Mouse (Mus musculus) kidney, adult 18-20 months (tissue): ENCODE data around the gene Hmox2.
A peak's percentile ranks its signal among the peaks of the same experiment; 100 is the strongest.
"Not testable (repeated sequence)": the region's sequence is repeated elsewhere in the genome, so short reads cannot be mapped to it uniquely, and the experiment has no call there.

Source experiments
- DNase-seq: peaks from one replicate; pipeline ENCODE4 v3.0.0; 2021

Hmox2 gene

DNA sequence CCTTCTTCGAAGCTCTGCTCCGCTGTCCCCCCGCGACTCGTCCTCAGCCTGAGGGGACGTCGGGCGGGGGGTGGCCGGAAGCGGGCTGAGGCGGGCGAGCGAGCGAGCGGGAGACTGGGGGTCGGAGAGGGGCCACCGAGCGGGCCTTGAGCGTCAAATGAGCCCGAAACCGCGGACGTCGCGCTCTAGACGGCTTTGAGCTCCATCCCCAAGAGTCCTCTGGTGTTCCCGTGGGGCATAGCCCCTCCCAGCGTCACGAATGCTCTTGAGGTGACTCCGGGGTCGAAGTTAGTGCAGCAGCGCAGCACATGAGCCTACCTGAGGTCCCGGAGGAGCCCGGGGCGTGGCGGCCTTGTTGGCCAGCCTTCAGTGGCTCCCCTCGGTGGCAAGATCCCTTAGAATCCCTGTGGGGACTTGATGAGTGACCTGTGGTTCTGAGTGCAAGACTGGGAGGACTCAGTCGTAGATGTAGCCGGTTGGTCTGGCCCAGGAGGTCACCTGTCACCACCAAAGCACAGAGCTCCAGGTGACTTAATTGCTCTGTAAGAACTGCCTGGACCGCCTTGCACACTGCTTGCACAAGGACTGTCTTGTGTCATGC lies 467 bp downstream of the Hmox2 start:
- DNase-seq: peak; percentile 71

DNA sequence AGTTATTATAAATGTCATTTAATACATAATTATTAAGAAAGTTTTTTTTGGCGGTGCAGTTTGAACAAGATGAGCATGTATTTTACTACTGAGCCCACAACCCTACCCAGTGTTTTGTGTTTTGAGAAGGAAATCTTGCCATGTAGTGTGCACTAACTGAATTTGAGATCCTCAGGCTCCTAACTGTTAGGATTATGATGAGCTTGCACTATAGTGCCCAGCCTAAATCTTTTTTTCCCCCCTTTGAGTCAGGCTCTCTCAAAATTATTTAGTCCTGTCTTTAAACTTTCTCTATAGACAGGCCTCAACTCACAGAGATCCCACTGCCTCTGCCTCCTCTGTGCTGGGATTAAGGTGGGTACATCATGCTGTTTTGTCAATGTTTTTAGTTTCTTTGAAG lies 1.4 kb downstream of the Hmox2 start:
- DNase-seq: no peak

- DNase-seq: no peak
Measured at GRCm38 (mm10) chr16:4727963-4728362, 1.8 kb downstream of the Hmox2 start.

- DNase-seq: no peak
Measured at GRCm38 (mm10) chr16:4730776-4731358, 4.7 kb downstream of the Hmox2 start.

DNA sequence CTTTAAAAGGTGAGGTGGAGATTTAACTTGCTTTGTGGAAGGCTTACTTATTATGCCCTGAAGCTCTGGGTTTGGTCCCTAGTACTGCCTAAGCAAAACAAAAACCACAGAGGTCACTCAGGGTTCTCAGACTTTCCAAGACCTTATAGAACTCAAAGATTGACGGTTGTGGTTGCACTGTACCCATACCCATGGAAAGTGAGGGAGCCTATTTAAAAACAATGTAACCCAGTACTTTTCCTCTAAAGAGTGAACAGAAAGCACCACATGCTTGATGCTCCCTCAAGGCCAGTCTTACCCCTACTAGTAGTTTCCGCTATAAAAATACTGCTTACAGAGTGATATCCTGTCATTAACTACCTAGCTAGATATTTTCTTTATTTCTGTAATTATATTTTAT lies 10.1 kb downstream of the Hmox2 start:
- DNase-seq: no peak

DNA sequence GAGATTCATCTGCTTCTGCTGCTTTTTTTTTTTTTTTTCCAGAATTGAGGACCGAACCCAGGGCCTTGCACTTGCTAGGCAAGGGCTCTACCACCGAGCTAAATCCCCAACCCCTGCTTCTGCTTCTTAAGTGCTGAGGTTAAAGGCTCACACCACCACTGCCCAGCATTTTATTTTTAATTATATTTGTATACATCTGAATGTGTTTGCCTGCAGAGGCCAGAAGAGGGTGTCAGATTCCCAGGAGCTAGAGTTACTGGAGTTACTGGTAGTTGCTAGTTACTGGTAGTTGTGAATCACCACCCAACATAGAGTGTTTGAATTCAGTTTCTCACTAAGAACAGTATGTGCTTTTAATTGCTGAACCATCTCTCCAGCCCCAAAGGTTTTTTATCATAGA lies 13.8 kb downstream of the Hmox2 start:
- DNase-seq: no peak

DNA sequence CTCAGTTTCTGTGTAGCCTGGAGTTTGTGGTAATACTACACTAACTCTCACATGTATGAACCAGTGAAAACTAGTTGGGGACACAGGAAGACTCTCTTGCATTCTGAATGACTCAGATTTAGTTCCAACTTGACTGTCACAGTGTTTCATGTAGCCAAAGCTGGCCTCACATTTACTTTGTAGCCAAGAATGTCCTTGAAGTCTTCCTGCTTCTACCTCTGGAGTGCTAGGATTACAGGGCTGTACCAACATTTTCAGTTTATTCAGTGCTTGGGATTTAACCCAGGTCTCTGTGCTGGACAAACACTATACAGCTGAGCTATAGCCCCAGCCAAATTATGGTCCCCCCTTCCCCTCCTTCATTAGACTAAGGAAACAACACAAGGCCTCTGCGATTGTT lies 16.0 kb downstream of the Hmox2 start:
- DNase-seq: no peak

- DNase-seq: no peak
Measured at GRCm38 (mm10) chr16:4752155-4752554, 26.0 kb downstream of the Hmox2 start.

DNA sequence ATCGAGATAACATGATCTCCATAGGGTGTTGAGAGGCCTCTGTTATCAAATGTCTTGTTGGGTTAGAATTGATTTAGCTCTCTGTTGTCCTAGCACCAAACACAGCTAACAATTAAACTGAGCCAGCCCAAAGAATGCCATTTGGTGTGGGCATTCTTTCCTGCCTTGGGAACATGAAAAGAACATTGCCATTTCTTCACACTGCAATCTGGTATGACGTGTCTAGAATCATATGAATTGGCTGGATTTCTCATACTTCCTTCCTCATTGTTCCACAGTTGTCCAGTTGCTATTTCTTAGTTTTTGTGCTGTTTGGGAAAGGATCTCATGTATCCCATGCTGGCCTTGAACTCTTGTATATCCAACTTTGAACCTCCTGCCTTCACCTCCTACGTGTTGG lies 27.9 kb downstream of the Hmox2 start:
- DNase-seq: no peak

- not testable (repeated sequence) for DNase-seq
Measured at GRCm38 (mm10) chr16:4756660-4757335, 30.6 kb downstream of the Hmox2 start.

DNA sequence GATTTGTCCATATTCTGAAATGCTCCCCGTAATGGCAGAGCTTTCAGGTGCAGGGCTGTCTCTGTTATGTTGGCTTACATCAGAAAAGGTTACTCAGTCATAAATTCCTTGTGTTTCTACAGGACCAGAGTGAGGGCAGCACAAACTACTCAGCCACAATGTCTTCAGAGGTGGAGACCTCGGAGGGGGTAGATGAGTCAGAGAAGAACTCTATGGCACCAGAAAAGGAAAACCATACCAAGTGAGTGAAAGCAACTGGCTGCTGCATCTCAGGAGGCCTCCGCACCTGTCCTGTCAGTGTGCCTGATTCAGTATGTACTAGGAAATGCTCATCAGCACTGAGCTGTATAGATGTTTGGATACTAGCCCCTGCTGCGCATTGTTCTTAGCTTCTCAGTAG lies 36.3 kb downstream of the Hmox2 start:
- no peak for DNase-seq

DNA sequence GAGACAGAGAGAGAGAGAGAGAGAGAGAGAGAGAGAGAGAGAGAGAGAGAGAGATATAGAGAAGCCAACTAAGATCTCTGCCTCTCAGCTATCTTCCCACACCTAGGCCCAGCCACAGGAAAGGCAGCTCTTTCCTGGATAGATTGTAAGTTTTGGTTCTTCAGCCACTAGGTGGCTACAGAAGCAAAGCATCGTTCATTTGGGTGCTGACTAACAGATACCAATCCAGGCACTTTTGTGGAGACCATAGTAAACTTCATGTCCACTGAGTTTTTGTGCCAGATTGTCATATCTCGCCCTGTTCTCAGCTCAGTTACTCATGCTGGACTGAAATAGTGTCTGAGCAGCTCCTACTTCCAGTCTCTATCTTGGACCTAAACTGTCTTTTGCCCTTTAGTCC lies 37.1 kb downstream of the Hmox2 start:
- DNase-seq: peak; percentile 33

DNA sequence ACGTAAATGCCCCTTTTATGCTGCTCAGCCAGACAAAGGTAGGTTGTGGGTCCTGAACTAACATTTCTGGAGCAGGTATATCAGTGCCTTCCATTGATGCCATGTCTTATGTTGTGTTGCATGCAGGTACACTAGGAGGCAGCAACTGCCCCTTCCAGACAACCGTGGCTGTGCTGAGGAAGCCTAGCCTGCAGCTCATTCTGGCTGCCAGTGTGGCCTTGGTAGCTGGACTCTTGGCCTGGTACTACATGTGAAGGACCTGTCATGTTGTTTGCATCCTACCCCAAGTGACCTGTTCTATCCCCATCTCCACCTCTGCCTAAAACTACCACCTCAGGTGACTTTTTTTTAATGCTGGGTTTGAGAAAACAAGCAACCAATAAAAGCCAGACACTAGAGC lies 39.7 kb downstream of the Hmox2 start:
- DNase-seq: no peak

DNA sequence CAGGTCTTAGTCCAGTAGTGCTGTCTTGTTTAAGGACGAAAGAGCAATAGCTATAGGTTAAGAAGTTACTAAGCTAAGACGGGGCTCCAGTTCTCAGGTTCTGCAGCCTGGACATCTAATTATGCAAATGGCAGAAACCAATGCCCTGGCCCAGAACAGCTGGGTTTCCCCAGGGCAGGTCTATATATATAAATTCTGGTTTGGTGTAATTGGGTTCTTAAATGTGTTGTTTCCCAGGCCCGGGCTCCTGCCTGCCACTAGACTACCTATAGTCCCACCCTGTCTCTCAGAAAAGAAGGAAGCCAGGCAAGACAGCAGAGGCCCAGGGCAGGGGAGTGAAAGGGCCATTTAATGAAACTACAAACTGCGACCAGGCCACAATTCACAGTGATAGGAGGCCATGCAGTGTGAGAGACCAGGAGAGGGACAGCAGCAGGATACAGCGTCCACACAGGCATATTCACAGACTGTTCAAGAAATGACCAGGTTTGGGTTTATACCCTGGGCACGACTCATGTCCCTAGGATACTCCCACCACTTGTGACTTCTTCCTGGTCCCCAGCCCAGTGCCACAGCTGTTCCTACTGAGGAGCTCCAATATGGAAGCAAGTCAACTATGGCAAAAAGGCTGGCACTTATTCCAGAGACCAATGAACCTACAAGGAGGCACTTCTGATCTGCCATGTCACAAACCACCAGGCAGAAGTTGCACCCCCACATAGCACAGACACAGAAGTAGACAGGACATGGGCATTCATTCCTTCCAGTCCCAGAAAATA lies 41.0 kb downstream of the Hmox2 start:
- no peak for DNase-seq

- no peak for DNase-seq
Measured at GRCm38 (mm10) chr16:4768719-4769118, 42.6 kb downstream of the Hmox2 start.

DNA sequence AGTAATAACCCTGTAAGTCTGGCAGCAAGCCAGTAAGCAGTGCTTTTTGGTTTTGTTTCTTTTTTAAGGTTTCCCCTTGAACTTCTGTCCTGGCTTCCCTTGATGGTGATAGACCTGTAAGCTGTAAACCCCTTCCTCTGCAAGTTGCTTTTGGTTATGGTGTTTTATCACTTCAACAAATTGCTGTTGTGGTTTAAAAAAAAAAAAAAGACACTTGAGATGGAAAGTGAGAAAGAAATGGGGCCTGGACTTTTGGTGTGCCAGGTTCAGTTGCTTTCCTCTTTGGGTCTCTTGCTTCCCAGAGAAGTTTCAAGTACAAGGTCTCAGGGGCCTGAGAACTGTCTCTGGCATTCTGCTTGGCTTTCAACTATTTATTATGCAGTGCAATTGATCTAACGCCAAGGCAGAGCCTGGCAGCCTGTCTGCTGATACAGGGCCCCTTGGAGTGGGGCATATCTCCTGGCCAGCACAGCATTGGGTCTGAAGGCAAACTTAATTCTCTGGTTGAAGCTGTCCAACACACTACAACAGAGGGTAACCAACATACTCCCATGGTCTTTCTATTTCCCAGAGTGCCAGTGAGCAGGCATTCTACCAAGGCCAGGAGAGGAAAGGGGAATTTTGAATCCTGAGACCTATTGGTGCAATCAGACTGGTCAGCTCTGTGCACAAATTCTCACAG lies 47.3 kb downstream of the Hmox2 start:
- DNase-seq: no peak

GRCm38 (mm10) chr16:4777171-4777904 lies 51.2 kb downstream of the Hmox2 start:
- DNase-seq: peak; percentile 27

GRCm38 (mm10) chr16:4777905-4778609 lies 51.9 kb downstream of the Hmox2 start:
- peak; percentile 30 for DNase-seq

DNA sequence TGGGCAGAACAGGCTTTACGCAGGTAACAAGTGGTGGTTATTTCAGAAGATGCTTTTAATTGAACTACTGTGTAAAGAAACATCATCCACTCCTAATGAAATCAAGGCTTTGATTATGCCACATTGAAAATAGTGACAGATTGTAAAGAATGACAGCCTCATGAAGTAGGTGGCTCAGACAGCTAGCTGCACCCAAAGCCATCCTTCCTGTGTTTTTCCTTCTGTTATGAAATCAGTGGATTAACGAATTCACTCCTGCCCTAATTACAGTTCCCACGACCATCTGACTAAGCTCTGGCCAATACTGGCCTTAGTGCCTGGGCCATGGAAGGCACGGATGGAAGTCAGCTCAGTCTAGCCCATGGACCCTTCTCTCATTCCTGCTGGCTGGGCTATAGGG lies 52.8 kb downstream of the Hmox2 start:
- no peak for DNase-seq

- peak; percentile 74 for DNase-seq
Measured at GRCm38 (mm10) chr16:4781524-4782196, 55.5 kb downstream of the Hmox2 start.

DNA sequence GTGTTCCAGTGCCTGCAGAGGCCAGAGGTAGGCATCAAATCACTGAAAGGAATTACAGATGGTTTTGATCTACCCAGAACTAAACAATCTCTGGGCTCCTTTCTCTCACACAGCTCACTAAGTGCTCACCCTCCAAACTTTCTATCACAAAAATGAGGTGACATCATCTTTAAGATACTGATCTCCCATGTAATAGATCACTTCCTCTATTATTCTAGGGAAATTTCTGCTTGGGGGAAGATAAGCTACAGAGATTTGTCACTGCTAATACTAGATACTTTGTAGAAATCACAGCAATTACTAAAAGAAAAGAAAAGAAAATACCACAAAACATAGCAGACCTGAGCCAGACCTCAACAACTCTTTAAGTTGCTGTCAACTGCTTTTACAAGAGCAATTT lies 56.4 kb downstream of the Hmox2 start:
- DNase-seq: no peak
